Mouse (Mus musculus): ENCODE measurements around the gene Kcnj8. TPM values are rescaled to one million over a fixed set of nuclear protein-coding genes. Genes with fewer than 3 reads are reported as not detected.

The Kcnj8 gene
- total RNA-seq, 1 experiment = 0.58 TPM

DNA sequence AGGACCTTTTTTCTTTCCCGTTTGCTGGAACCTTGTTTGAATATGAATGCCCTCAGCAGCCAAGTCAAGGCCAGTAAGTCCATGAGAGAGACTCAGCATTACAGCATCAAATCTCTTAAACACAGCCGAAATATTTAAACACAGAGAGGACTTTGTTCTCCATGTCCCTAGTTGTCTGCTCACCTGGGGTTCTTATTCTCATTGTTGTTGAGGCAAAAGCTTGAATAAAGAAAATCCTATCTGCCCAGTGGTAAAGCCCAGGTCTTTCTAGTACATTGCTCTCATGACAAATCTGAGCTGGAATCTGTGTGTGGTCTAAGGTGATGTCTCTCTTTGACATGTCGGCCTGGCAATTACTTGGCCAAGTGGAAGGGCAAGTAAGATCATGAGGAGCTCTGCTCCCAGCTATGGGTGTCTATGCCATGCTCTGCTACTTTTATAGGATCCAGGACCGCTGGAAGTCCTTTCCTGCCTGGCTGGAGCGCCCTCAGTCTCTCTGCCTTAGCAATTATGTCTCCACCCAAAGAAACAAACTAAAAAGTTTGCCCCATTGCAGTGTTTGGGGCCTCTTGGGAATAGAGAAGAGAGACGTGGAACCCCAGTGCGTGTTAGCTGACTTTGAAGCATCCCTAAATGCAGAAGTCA, 2.6 kb downstream of the Kcnj8 start:
- Histone ChIP-seq H3K27ac (ENCODE audit: insufficient read depth, low read depth, low read length, poor library complexity, severe bottlenecking) (no peak overlapping the region), H3K4me3 (ENCODE audit: insufficient read depth in 1 of 2, low read depth in 1 of 2, low read length in 2 of 2, poor library complexity in 1 of 2, severe bottlenecking in 1 of 2) (no peak overlapping the region), H3K4me1 (ENCODE audit: control insufficient read depth in 2 of 2, insufficient read depth in 2 of 2, low read length in 2 of 2, poor library complexity in 1 of 2) (peaks cover 0 to 2% of the 10 kb centered on the region in 2 experiments; a peak in 1 of 4 replicates), H3K9ac (ENCODE audit: insufficient read depth, low read depth, low read length, poor library complexity, severe bottlenecking) (no peak overlapping the region), H3K36me3 (ENCODE audit: control insufficient read depth, insufficient read depth, low read length, poor library complexity, severe bottlenecking) (no peaks in the 10 kb centered on the region), H3K9me3 (ENCODE audit: control insufficient read depth, insufficient read depth, low read depth, low read length) (no peaks in the 10 kb centered on the region)
- no peak for DNase-seq (ENCODE audit: low read depth, low spot score)
- in situ Hi-C loops (cut with MboI; ENCODE audit: low sequenced_read_pairs in 2 of 2, unreplicated experiment in 2 of 2) = no loop called here
- no peak for TF ChIP-seq MAFK (IDR thresholded peaks at IDR 0.05; ENCODE audit: insufficient read depth, low read depth, low read length)
- TF ChIP-seq ZC3H11A (IDR thresholded peaks at IDR 0.05; ENCODE audit: borderline replicate concordance, low read depth, low read length) = no peak
- no peak for TF ChIP-seq HCFC1 (IDR thresholded peaks at IDR 0.05; ENCODE audit: borderline replicate concordance, insufficient read depth, low read length)
- TF ChIP-seq ZNF384 (IDR thresholded peaks at IDR 0.05; ENCODE audit: low read depth, low read length) = no peak
- no peak for TF ChIP-seq CHD2 (IDR thresholded peaks at IDR 0.05; ENCODE audit: low read depth, low read length)

DNA sequence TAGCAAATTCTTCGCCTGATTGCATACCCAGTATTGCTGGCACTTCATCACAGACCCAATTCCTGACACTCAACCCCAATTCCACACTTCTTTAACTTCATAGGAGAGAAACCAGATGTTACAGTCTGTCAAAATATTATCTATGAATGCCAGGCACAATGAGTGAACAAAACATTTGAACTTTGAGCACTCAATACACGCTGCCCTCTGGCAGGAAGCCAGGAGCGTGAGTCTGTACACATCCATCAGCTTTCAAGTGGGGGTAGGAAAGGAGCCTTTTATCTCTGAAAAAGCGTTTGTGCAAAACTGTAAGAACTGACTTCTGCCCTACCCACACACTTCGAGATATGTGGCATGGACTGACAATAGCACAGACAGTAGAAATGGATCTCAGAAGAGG, 4.0 kb downstream of the Kcnj8 start:
- H3K36me3 ChIP-seq (ENCODE audit: control insufficient read depth, insufficient read depth, low read length, poor library complexity, severe bottlenecking) = no peaks in the 10 kb centered on the region
- no peaks in the 10 kb centered on the region for H3K9me3 ChIP-seq (ENCODE audit: control insufficient read depth, insufficient read depth, low read depth, low read length)
- no peak for DNase-seq (ENCODE audit: low read depth, low spot score)
- H3K9ac ChIP-seq (ENCODE audit: insufficient read depth, low read depth, low read length, poor library complexity, severe bottlenecking) = no peak overlapping the region
- in situ Hi-C loops (cut with MboI; ENCODE audit: low sequenced_read_pairs in 2 of 2, unreplicated experiment in 2 of 2) = no loop called here
- H3K4me3 ChIP-seq (ENCODE audit: insufficient read depth in 1 of 2, low read depth in 1 of 2, low read length in 2 of 2, poor library complexity in 1 of 2, severe bottlenecking in 1 of 2) = no peak overlapping the region
- H3K27ac ChIP-seq (ENCODE audit: insufficient read depth, low read depth, low read length, poor library complexity, severe bottlenecking) = no peak overlapping the region
- H3K4me1 ChIP-seq (ENCODE audit: control insufficient read depth in 2 of 2, insufficient read depth in 2 of 2, low read length in 2 of 2, poor library complexity in 1 of 2) = peaks cover 0 to 2% of the 10 kb centered on the region in 2 experiments; a peak in 1 of 4 replicates
- TF ChIP-seq CHD2 (IDR thresholded peaks at IDR 0.05; ENCODE audit: low read depth, low read length) = no peak
- no peak for TF ChIP-seq ZC3H11A (IDR thresholded peaks at IDR 0.05; ENCODE audit: borderline replicate concordance, low read depth, low read length)
- no peak for TF ChIP-seq ZNF384 (IDR thresholded peaks at IDR 0.05; ENCODE audit: low read depth, low read length)
- TF ChIP-seq MAFK (IDR thresholded peaks at IDR 0.05; ENCODE audit: insufficient read depth, low read depth, low read length) = no peak

DNA sequence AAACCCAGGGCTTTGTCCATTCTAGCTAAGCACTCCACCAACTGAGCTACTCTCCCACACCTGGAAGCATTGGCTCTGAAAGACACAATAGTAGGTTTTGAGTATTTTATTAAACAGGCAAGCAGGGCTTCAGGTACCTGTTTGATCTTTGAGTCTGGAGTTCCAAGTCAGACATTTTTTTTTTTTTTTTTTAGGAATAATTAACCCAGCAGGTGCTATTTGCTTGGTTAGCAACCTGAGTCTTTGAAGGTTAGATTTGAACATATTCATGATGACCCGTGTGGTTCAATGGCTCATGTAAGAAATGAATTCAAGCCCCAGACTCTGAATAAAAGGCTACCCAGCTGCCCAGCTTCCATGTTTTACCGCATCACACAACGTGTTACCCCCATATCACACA, 6.7 kb downstream of the Kcnj8 start:
- Histone ChIP-seq H3K9ac (ENCODE audit: insufficient read depth, low read depth, low read length, poor library complexity, severe bottlenecking) (no peak overlapping the region), H3K4me3 (ENCODE audit: insufficient read depth in 1 of 2, low read depth in 1 of 2, low read length in 2 of 2, poor library complexity in 1 of 2, severe bottlenecking in 1 of 2) (no peak overlapping the region), H3K4me1 (ENCODE audit: control insufficient read depth in 2 of 2, insufficient read depth in 2 of 2, low read length in 2 of 2, poor library complexity in 1 of 2) (no peaks in the 10 kb centered on the region), H3K36me3 (ENCODE audit: control insufficient read depth, insufficient read depth, low read length, poor library complexity, severe bottlenecking) (no peaks in the 10 kb centered on the region), H3K9me3 (ENCODE audit: control insufficient read depth, insufficient read depth, low read depth, low read length) (no peaks in the 10 kb centered on the region), H3K27ac (ENCODE audit: insufficient read depth, low read depth, low read length, poor library complexity, severe bottlenecking) (no peak overlapping the region)
- no peak for TF ChIP-seq CHD2 (IDR thresholded peaks at IDR 0.05; ENCODE audit: low read depth, low read length)
- TF ChIP-seq ZC3H11A (IDR thresholded peaks at IDR 0.05; ENCODE audit: borderline replicate concordance, low read depth, low read length) = no peak
- no peak for TF ChIP-seq HCFC1 (IDR thresholded peaks at IDR 0.05; ENCODE audit: borderline replicate concordance, insufficient read depth, low read length)
- no peak for TF ChIP-seq MAFK (IDR thresholded peaks at IDR 0.05; ENCODE audit: insufficient read depth, low read depth, low read length)
- TF ChIP-seq ZNF384 (IDR thresholded peaks at IDR 0.05; ENCODE audit: low read depth, low read length) = no peak
- DNase-seq (ENCODE audit: low read depth, low spot score) = no peak
- in situ Hi-C loops (cut with MboI; ENCODE audit: low sequenced_read_pairs in 2 of 2, unreplicated experiment in 2 of 2) = no loop called here

DNA sequence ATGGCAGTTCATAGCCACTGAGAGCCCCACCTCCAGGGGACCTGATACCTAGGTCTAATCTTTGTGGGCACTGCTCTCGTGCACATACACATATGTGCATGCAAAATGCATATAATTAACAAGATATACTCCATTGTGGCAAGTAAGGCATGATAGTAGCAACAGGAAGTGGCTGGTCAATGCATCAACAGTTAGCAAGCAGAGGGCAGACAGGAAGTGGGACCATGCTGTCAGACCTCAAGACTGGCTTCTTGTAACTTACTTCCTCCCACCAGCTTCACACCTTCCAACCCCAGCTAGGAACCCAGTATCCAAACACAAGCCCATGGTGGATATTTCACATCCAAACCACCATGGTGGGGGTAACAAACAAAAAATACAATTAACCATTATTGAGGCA, 10.3 kb downstream of the Kcnj8 start:
- Histone ChIP-seq H3K9ac (ENCODE audit: insufficient read depth, low read depth, low read length, poor library complexity, severe bottlenecking) (no peak overlapping the region), H3K9me3 (ENCODE audit: control insufficient read depth, insufficient read depth, low read depth, low read length) (no peaks in the 10 kb centered on the region), H3K4me3 (ENCODE audit: insufficient read depth in 1 of 2, low read depth in 1 of 2, low read length in 2 of 2, poor library complexity in 1 of 2, severe bottlenecking in 1 of 2) (no peak overlapping the region), H3K4me1 (ENCODE audit: control insufficient read depth in 2 of 2, insufficient read depth in 2 of 2, low read length in 2 of 2, poor library complexity in 1 of 2) (no peaks in the 10 kb centered on the region), H3K36me3 (ENCODE audit: control insufficient read depth, insufficient read depth, low read length, poor library complexity, severe bottlenecking) (no peaks in the 10 kb centered on the region), H3K27ac (ENCODE audit: insufficient read depth, low read depth, low read length, poor library complexity, severe bottlenecking) (no peak overlapping the region)
- in situ Hi-C loops (cut with MboI; ENCODE audit: low sequenced_read_pairs in 2 of 2, unreplicated experiment in 2 of 2) = no loop called here
- TF ChIP-seq CHD2 (IDR thresholded peaks at IDR 0.05; ENCODE audit: low read depth, low read length) (no peak), MAFK (IDR thresholded peaks at IDR 0.05; ENCODE audit: insufficient read depth, low read depth, low read length) (no peak), HCFC1 (IDR thresholded peaks at IDR 0.05; ENCODE audit: borderline replicate concordance, insufficient read depth, low read length) (no peak), ZC3H11A (IDR thresholded peaks at IDR 0.05; ENCODE audit: borderline replicate concordance, low read depth, low read length) (no peak), ZNF384 (IDR thresholded peaks at IDR 0.05; ENCODE audit: low read depth, low read length) (no peak)
- DNase-seq (ENCODE audit: low read depth, low spot score) = no peak

Data from ES-E14 (cell line).